Mouse (Mus musculus): ENCODE data around the gene Katnbl1. TPM values are rescaled to one million over a fixed set of nuclear protein-coding genes. Genes with fewer than 3 reads are reported as not detected.

The Katnbl1 gene
- polyA plus RNA-seq, 1 experiment, result 2.4 TPM

DNA sequence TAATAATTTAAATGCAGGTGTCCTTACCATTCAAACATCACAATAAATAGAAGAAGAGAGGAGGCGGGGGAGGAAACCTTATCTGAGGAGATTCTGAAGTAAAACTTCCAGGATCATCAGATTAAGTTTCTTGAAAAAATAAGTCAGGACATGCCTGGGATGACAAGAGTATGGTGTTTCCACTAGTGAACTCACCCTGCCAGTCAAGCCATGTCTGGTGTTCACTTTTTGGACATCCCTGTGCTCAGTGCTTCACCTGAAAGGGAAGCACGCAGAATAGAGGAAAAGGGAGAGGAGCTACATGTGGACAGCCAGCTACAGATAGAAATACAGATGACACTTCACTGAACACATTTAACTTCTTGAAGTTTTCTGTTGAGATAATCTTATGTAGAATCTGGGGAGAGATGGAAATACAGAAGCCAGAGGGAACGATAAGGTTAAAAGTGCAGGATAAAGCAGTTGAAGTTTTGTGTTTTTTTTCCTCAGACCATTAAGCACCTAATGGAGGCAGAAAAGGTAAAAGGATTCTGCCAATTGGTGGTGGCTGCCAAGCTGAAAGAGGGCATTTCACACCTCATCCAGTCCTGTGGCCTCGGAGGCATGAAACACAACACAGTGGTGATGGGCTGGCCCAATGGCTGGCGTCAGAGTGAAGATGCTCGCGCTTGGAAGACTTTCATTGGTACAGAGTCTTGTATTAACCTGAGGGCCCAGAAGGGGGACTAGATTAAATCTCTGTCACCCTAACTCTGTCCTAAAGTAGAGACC is 25.1 kb upstream of the Katnbl1 start:
- Histone ChIP-seq H3K4me1 (ENCODE audit: control insufficient read depth, insufficient read depth, low read length) (no peaks in the 10 kb centered on the region), H3K27me3 (replicated peaks; ENCODE audit: control insufficient read depth, insufficient read depth, low read length) (no peaks in the 10 kb centered on the region), H3K4me3 (ENCODE audit: insufficient read depth, low read depth, low read length) (no peak overlapping the region), H3K36me3 (ENCODE audit: control insufficient read depth, insufficient read depth, low read length) (peaks cover 17% of the 10 kb centered on the region), H3K27ac (ENCODE audit: insufficient read depth, low read depth, low read length) (no peak overlapping the region)
- WGBS, result 50% methylated on average over 7 of the region's 7 CpGs
- TF ChIP-seq POLR2A (IDR thresholded peaks at IDR 0.05; ENCODE audit: low read depth, low read length), result no peak
- no peak for TF ChIP-seq CTCF (conservative IDR thresholded peaks at IDR 0.05; ENCODE audit: insufficient read depth, insufficient read length, low read depth, low read length)
- no peak for DNase-seq

DNA sequence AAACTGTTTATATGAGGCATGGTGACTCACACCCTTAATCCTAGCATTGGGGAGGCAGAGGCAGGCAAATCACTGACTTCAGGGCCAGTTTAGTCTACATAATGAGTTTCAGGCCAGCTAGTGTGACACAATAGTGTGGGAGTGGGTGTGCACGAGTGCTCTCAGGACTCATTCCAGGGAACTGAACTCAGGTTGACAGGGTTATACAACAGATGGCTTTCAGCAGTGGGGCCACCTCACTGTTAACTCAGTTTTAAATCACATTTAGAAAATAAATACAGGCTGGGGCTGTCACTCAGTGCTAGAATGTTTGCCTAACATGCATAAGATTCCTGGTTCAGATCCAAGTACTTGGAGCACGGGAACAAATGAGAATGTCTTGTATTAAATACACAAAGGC is 19.4 kb upstream of the Katnbl1 start:
- peaks cover 19% of the 10 kb centered on the region for H3K36me3 ChIP-seq (ENCODE audit: control insufficient read depth, insufficient read depth, low read length)
- 53% methylated on average over 2 of the region's 2 CpGs for WGBS
- no peak overlapping the region for H3K4me3 ChIP-seq (ENCODE audit: insufficient read depth, low read depth, low read length)
- no peak for DNase-seq
- H3K4me1 ChIP-seq (ENCODE audit: control insufficient read depth, insufficient read depth, low read length), result no peaks in the 10 kb centered on the region
- TF ChIP-seq CTCF (conservative IDR thresholded peaks at IDR 0.05; ENCODE audit: insufficient read depth, insufficient read length, low read depth, low read length), result no peak
- no peak for TF ChIP-seq POLR2A (IDR thresholded peaks at IDR 0.05; ENCODE audit: low read depth, low read length)
- no peaks in the 10 kb centered on the region for H3K27me3 ChIP-seq (replicated peaks; ENCODE audit: control insufficient read depth, insufficient read depth, low read length)
- no peak overlapping the region for H3K27ac ChIP-seq (ENCODE audit: insufficient read depth, low read depth, low read length)

DNA sequence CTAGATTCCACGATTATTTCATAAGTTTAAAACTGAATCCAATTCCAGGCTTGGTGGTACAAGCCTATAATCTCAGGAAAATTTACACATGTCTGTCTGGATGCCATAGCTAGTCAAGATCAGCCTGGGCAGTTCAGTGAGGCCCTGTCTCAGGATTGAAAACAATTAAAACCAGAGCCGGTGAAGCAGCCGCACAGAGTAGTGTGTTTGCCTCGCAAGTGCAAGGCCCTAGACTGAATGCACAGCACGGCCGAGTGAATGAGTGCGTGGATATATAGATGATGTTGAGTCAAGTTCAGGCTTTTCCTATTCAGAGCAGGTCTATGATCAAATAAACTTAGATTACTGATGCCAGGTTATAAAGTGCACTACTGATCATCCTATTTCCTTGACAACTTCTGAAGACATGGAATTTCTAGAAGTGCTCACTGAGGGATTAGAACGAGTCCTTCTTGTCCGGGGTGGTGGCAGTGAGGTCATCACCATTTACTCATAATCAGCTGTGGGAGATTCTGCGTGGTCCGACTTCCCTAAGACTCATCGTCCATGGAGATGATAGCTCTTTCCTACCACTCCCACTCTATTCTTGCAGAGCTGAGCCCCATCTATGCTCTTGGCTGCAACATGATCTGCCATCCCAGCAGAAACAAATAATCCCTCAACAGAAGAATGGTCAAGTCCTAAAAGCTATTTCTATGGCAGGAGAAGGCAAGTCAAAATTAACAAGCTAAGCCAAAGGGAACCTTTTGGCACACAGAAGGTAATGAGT is 18.8 kb upstream of the Katnbl1 start:
- H3K4me1 ChIP-seq (ENCODE audit: control insufficient read depth, insufficient read depth, low read length), result no peaks in the 10 kb centered on the region
- no peak overlapping the region for H3K4me3 ChIP-seq (ENCODE audit: insufficient read depth, low read depth, low read length)
- TF ChIP-seq POLR2A (IDR thresholded peaks at IDR 0.05; ENCODE audit: low read depth, low read length) (no peak), CTCF (conservative IDR thresholded peaks at IDR 0.05; ENCODE audit: insufficient read depth, insufficient read length, low read depth, low read length) (no peak)
- H3K36me3 ChIP-seq (ENCODE audit: control insufficient read depth, insufficient read depth, low read length), result peaks cover 19% of the 10 kb centered on the region
- no peak overlapping the region for H3K27ac ChIP-seq (ENCODE audit: insufficient read depth, low read depth, low read length)
- H3K27me3 ChIP-seq (replicated peaks; ENCODE audit: control insufficient read depth, insufficient read depth, low read length), result no peaks in the 10 kb centered on the region
- 56% methylated on average over 12 of the region's 12 CpGs for WGBS
- no peak for DNase-seq

DNA sequence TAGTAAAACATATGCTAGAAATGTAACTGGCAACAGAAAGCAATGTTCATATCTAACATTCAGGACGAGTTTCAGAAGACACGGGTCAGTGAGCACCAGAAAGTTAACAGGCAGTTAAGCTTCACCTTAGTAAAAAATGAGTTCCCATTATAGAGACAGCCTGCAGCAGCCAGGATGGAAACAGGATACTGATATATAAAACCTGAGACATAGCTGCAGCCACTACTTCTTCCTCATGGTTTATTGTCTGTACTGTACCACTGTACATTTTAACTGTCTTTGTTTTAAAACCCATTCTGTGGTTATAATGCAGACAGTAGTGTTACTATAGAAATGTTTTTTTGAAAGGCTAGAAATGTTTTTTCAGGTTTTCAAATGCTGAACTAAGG is 18.2 kb upstream of the Katnbl1 start:
- Histone ChIP-seq H3K27me3 (replicated peaks; ENCODE audit: control insufficient read depth, insufficient read depth, low read length) (no peaks in the 10 kb centered on the region), H3K27ac (ENCODE audit: insufficient read depth, low read depth, low read length) (no peak overlapping the region), H3K36me3 (ENCODE audit: control insufficient read depth, insufficient read depth, low read length) (peaks cover 19% of the 10 kb centered on the region), H3K4me1 (ENCODE audit: control insufficient read depth, insufficient read depth, low read length) (no peaks in the 10 kb centered on the region), H3K4me3 (ENCODE audit: insufficient read depth, low read depth, low read length) (no peak overlapping the region)
- WGBS, result 31% methylated on average over 2 of the region's 2 CpGs
- TF ChIP-seq POLR2A (IDR thresholded peaks at IDR 0.05; ENCODE audit: low read depth, low read length) (no peak), CTCF (conservative IDR thresholded peaks at IDR 0.05; ENCODE audit: insufficient read depth, insufficient read length, low read depth, low read length) (no peak)
- peak; percentile 14 for DNase-seq

DNA sequence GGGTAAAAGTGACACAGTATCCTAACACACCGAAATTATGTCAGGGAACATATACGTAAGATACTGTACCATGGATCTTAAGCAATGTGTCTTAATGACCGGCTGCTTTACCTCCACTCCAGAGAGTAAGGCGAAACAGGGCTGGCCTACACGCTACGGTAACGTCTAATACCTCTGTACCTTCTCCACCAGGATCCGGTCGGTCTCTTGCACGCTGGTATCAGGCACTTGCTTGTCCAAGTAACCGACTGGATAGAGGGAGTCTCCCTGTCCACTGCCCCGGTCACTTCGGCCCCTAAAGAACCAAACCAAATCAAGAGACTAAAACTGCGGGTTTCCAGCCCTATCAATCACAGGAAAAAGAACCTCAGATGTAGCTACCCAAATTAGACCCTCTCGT is 11.8 kb upstream of the Katnbl1 start:
- Histone ChIP-seq H3K36me3 (ENCODE audit: control insufficient read depth, insufficient read depth, low read length) (peaks cover 7% of the 10 kb centered on the region; the same call in 1 of the 2 replicates), H3K4me3 (ENCODE audit: insufficient read depth, low read depth, low read length) (peak overlapping the region; percentile 99), H3K27ac (ENCODE audit: insufficient read depth, low read depth, low read length) (no peak overlapping the region), H3K4me1 (ENCODE audit: control insufficient read depth, insufficient read depth, low read length) (peaks cover 3% of the 10 kb centered on the region; the same call in 1 of the 2 replicates), H3K27me3 (replicated peaks; ENCODE audit: control insufficient read depth, insufficient read depth, low read length) (no peaks in the 10 kb centered on the region)
- WGBS, result 11% methylated on average over 15 of the region's 15 CpGs
- TF ChIP-seq CTCF (conservative IDR thresholded peaks at IDR 0.05; ENCODE audit: insufficient read depth, insufficient read length, low read depth, low read length), result no peak
- peak; percentile 12 for DNase-seq

DNA sequence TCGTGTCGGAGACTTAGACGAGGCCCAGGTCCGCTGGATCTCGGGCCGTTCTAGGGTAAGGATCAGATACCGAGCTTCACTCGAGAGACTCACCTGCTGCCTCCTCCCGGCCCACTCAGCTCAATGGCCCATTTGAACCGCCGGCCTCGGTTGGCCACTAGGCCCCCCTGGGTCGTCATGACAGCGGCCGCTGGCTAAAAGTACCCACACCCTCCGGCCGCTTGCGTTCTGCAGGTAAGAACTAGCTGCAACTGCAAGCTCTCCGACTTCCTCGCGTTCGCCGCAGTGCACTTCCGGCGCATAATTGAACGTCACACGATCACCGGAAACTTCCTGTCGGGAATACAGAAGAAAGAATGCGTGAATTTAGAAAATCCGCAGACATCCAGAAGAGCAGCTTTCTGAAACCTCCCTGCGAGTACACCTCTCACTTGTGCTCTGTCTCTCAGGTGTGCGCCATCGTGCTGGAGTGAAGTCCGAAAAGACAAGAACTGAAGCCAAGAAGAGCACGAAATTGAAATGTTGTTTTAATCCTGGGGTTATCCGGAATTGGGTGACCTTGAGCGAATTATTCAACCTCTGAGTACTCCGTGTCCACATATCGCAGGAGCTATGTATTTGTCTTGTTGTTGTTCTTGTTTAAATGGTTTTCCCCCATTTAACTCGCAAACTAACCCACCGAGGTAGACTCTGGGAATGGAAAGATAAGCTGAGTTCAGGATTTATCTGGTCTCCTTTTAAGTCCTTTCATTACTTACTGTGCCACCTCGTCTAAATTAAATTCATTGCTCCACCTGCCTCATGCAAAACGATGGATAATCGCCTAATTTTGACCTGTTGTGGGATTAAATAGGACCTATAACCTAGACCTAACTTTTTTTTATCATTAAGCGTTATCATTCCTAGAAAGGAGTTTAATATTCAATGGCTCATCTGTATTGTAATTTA is 11.0 kb upstream of the Katnbl1 start, which contains the start of gene Emc4:
TSS of gene Emc4 (minus strand) at position 302 of the 948 bp plus-strand sequence.
- 2% methylated on average over 46 of the region's 46 CpGs for WGBS

More for the DNA sequence above, 11.0 kb upstream of the Katnbl1 start, which contains the start of gene Emc4:
- DNase-seq, result peak; percentile 95
- Histone ChIP-seq H3K36me3 (ENCODE audit: control insufficient read depth, insufficient read depth, low read length) (peaks cover 7% of the 10 kb centered on the region; the same call in 1 of the 2 replicates), H3K4me1 (ENCODE audit: control insufficient read depth, insufficient read depth, low read length) (peaks cover 3% of the 10 kb centered on the region; the same call in 1 of the 2 replicates), H3K4me3 (ENCODE audit: insufficient read depth, low read depth, low read length) (peak within 1 kb of the TSS; percentile 99), H3K27me3 (replicated peaks; ENCODE audit: control insufficient read depth, insufficient read depth, low read length) (no peaks in the 10 kb centered on the region), H3K27ac (ENCODE audit: insufficient read depth, low read depth, low read length) (peak within 1 kb of the TSS; percentile 84)
- TF ChIP-seq CTCF (conservative IDR thresholded peaks at IDR 0.05; ENCODE audit: insufficient read depth, insufficient read length, low read depth, low read length) (no peak), POLR2A (IDR thresholded peaks at IDR 0.05; ENCODE audit: low read depth, low read length) (peak; percentile 53)

All from kidney, adult 2 months (tissue).